In genomic region chr4:155573876-155574275, GRCm38 (mm10) we compare ENCODE assay signal across 29 mouse cellular contexts. TPM values are rescaled to one million over a fixed set of nuclear protein-coding genes. Genes with fewer than 3 reads are reported as not detected.
DNase-seq lines count a peak whose midpoint lies in the region; ATAC-seq and TF ChIP-seq lines count a peak whose summit lies in the region.
"Had no signal": no experiment of that assay in that cellular context is flagged by ENCODE, and none has a peak within 500 bp of the region (broad histone marks: within the 10 kb centered on the region; RNA-seq: fewer than 3 reads in every experiment).

No protein-coding gene starts in this region.

- TF ChIP-seq CTCF in intestine, postnatal 0 days (IDR thresholded peaks at IDR 0.05; ENCODE audit: low read depth) = no peak
- TF ChIP-seq CTCF in E14TG2a.4 (conservative IDR thresholded peaks at IDR 0.05; ENCODE audit: low read length) = no peak
- no peak for TF ChIP-seq CTCF in left cerebral cortex, adult 2 months (IDR thresholded peaks at IDR 0.05)

- 80% methylated on average over 9 of the region's 9 CpGs for WGBS in intestine, postnatal 0 days
- 85% methylated on average over 9 of the region's 9 CpGs for WGBS in intestine, embryonic 15.5 days
- WGBS in liver, embryonic 16.5 days (ENCODE audit: insufficient replicate concordance) = 71% methylated on average over 9 of the region's 9 CpGs

- no peak overlapping the region for H3K4me2 ChIP-seq in intestine, postnatal 0 days (replicated peaks; ENCODE audit: low read depth)
- no peak overlapping the region for H3K4me2 ChIP-seq in intestine, embryonic 15.5 days (replicated peaks)
- H3K4me2 ChIP-seq in liver, embryonic 16.5 days (ENCODE audit: low read depth, low read length) = no peak overlapping the region
- H3K4me2 ChIP-seq: heart, embryonic 15.5 days; limb, embryonic 15.5 days; lung, embryonic 15.5 days had no signal

- intact Hi-C loops in left cerebral cortex, adult 2 months (cut with DNase I) = no loop called here

- 0 out of 2 replicates have a peak, but pooled peaks cover 3% of the 10 kb centered on the region for H3K4me1 ChIP-seq in intestine, postnatal 0 days (replicated peaks; ENCODE audit: control insufficient read depth, insufficient read depth, low read length)
- H3K4me1 ChIP-seq in intestine, embryonic 15.5 days (replicated peaks) = peaks cover 6% of the 10 kb centered on the region
- H3K4me1 ChIP-seq in E14TG2a.4 (replicated peaks; ENCODE audit: low read depth, low read length) = peaks cover 74% of the 10 kb centered on the region
- H3K4me1 ChIP-seq in liver, embryonic 16.5 days (ENCODE audit: control insufficient read depth, low read depth, low read length) = peaks cover 22% of the 10 kb centered on the region
- H3K4me1 ChIP-seq: limb, embryonic 10.5 days; limb, embryonic 15.5 days; lung, embryonic 15.5 days had no signal

- H3K27me3 ChIP-seq in intestine, postnatal 0 days (replicated peaks; ENCODE audit: control insufficient read depth, insufficient read depth, low read length) = no peaks in the 10 kb centered on the region
- H3K27me3 ChIP-seq in intestine, embryonic 15.5 days (replicated peaks) = no peaks in the 10 kb centered on the region
- no peaks in the 10 kb centered on the region for H3K27me3 ChIP-seq in E14TG2a.4 (ENCODE audit: insufficient read depth, low read length)
- H3K27me3 ChIP-seq in liver, embryonic 16.5 days (ENCODE audit: control insufficient read depth, insufficient read depth, low read depth, low read length) = no peaks in the 10 kb centered on the region
- H3K27me3 ChIP-seq: CH12.LX; heart, embryonic 15.5 days; limb, embryonic 15.5 days; lung, embryonic 15.5 days had no signal

- peak; percentile 53 to 80 for DNase-seq in adrenal gland, adult (ENCODE audit: inconsistent age in 2 of 2, low spot score in 1 of 2)
- DNase-seq in adrenal gland, postnatal 10 days = no peak
- no peak for DNase-seq in left cerebral cortex, adult 2 months (ENCODE audit: extremely low spot score in 1 of 2, low spot score in 2 of 2)
- DNase-seq in T-cell, adult 2 months (ENCODE audit: low spot score) = no peak
- DNase-seq: adrenal gland, postnatal 25 days; cerebellum, adult 2 months; cerebellum, postnatal 14 days; kidney, adult 8-10 months; kidney, postnatal 4 days; layer of hippocampus, postnatal 36 days; right cerebral cortex, postnatal 25 days; thymus, postnatal 14 days had no signal

- no peaks in the 10 kb centered on the region for H3K9me3 ChIP-seq in intestine, postnatal 0 days (ENCODE audit: control insufficient read depth)
- H3K9me3 ChIP-seq in intestine, embryonic 15.5 days = no peaks in the 10 kb centered on the region
- H3K9me3 ChIP-seq in E14TG2a.4 (ENCODE audit: low read length) = no peaks in the 10 kb centered on the region
- no peaks in the 10 kb centered on the region for H3K9me3 ChIP-seq in liver, embryonic 16.5 days (replicated peaks; ENCODE audit: control insufficient read depth, low read length)
- H3K9me3 ChIP-seq: G1E; heart, embryonic 10.5 days; heart, embryonic 15.5 days; limb, embryonic 10.5 days; limb, embryonic 15.5 days; lung, embryonic 15.5 days; midbrain, embryonic 10.5 days had no signal

- ATAC-seq in intestine, postnatal 0 days = no peak
- no peak for ATAC-seq in intestine, embryonic 15.5 days
- ATAC-seq in liver, embryonic 16.5 days (ENCODE audit: low read depth) = 0 out of 2 replicates have a peak, but pooled peaks have one; percentile 15
- ATAC-seq: forebrain, embryonic 16.5 days; hindbrain, embryonic 16.5 days; midbrain, embryonic 16.5 days had no signal

- H3K4me3 ChIP-seq in intestine, postnatal 0 days (ENCODE audit: low read depth, low read length) = no peak overlapping the region
- H3K4me3 ChIP-seq in intestine, embryonic 15.5 days (replicated peaks) = no peak overlapping the region
- H3K4me3 ChIP-seq in E14TG2a.4 (replicated peaks; ENCODE audit: low read length) = 0 out of 2 replicates have a peak overlapping the region, but pooled peaks have one; percentile 3
- no peak overlapping the region for H3K4me3 ChIP-seq in liver, embryonic 16.5 days (ENCODE audit: low read depth, low read length)
- H3K4me3 ChIP-seq in left cerebral cortex, adult 2 months = no peak overlapping the region
- H3K4me3 ChIP-seq: erythroblast, embryonic 14.5 days; heart, embryonic 10.5 days; heart, embryonic 15.5 days; limb, embryonic 10.5 days; limb, embryonic 15.5 days; lung, embryonic 15.5 days; midbrain, embryonic 10.5 days had no signal

- 0 out of 2 replicates have a peak overlapping the region, but pooled peaks have one; percentile 3 for H3K27ac ChIP-seq in intestine, postnatal 0 days (ENCODE audit: low read depth, low read length)
- no peak overlapping the region for H3K27ac ChIP-seq in intestine, embryonic 15.5 days
- H3K27ac ChIP-seq in liver, embryonic 16.5 days (ENCODE audit: low read length) = no peak overlapping the region
- H3K27ac ChIP-seq in left cerebral cortex, adult 2 months = no peak overlapping the region
- H3K27ac ChIP-seq: heart, embryonic 10.5 days; heart, embryonic 15.5 days; kidney, postnatal 0 days; limb, embryonic 10.5 days; limb, embryonic 15.5 days; lung, embryonic 15.5 days; midbrain, embryonic 10.5 days had no signal

- peaks cover 11% of the 10 kb centered on the region for H3K36me3 ChIP-seq in intestine, postnatal 0 days (ENCODE audit: control insufficient read depth, insufficient read depth)
- peaks cover 7% of the 10 kb centered on the region; the same call in 1 of the 2 replicates for H3K36me3 ChIP-seq in intestine, embryonic 15.5 days
- H3K36me3 ChIP-seq in E14TG2a.4 (ENCODE audit: insufficient read depth, low read length) = peaks cover 26% of the 10 kb centered on the region
- no peaks in the 10 kb centered on the region; the same call in 1 of the 2 replicates for H3K36me3 ChIP-seq in liver, embryonic 16.5 days (ENCODE audit: control insufficient read depth, insufficient read depth)

- no peak overlapping the region for H3K9ac ChIP-seq in intestine, postnatal 0 days (ENCODE audit: low read depth, low read length)
- H3K9ac ChIP-seq in intestine, embryonic 15.5 days = no peak overlapping the region
- no peak overlapping the region for H3K9ac ChIP-seq in liver, embryonic 16.5 days (ENCODE audit: low read depth, low read length)
- H3K9ac ChIP-seq: heart, embryonic 15.5 days; limb, embryonic 15.5 days; lung, embryonic 15.5 days had no signal

RNA-seq across cellular contexts. Expression of gene Nadk, which starts 11.7 kb away (rescaled TPM):
- total RNA-seq in adrenal gland, postnatal 10 days (2021) = 100 to 1,000 TPM; 181 to 185 TPM
- 46.7 and 49.2 TPM in 2 replicates for polyA plus RNA-seq in intestine, postnatal 0 days (2015; fragmentation: Nextera tagmentation; extraction: Ambion mirVana)
- 91.6 and 93.4 TPM in 2 replicates for polyA plus RNA-seq in intestine, embryonic 15.5 days (2015; fragmentation: Nextera tagmentation; extraction: Ambion mirVana)
- 42.9 and 45.3 TPM in 2 replicates for polyA plus RNA-seq in liver, embryonic 16.5 days (2015; fragmentation: Nextera tagmentation; extraction: Ambion mirVana)
- 10 to 100 TPM; 55.9 to 58.2 TPM for total RNA-seq in left cerebral cortex, adult 2 months (2021)

RNA-seq across cellular contexts. Expression of gene Slc35e2, which starts 27.3 kb away (rescaled TPM):
- total RNA-seq in adrenal gland, postnatal 10 days (2021) = 10 to 100 TPM; 25.2 to 26.7 TPM
- polyA plus RNA-seq in intestine, postnatal 0 days (2015; fragmentation: Nextera tagmentation; extraction: Ambion mirVana) = 5.1 and 6.1 TPM in 2 replicates
- 7.0 and 7.2 TPM in 2 replicates for polyA plus RNA-seq in intestine, embryonic 15.5 days (2015; fragmentation: Nextera tagmentation; extraction: Ambion mirVana)
- polyA plus RNA-seq in liver, embryonic 16.5 days (2015; fragmentation: Nextera tagmentation; extraction: Ambion mirVana) = 5.6 and 6.4 TPM in 2 replicates
- 10 to 100 TPM; 47.3 to 50.5 TPM for total RNA-seq in left cerebral cortex, adult 2 months (2021)

RNA-seq across cellular contexts. Expression of gene Cdk11b, which starts 50.8 kb away (rescaled TPM):
- total RNA-seq in adrenal gland, postnatal 10 days (2021) = 10 to 100 TPM; 34.6 to 38.3 TPM
- polyA plus RNA-seq in intestine, postnatal 0 days (2015; fragmentation: Nextera tagmentation; extraction: Ambion mirVana) = 60.3 and 73.0 TPM in 2 replicates
- 50.2 and 53.9 TPM in 2 replicates for polyA plus RNA-seq in intestine, embryonic 15.5 days (2015; fragmentation: Nextera tagmentation; extraction: Ambion mirVana)
- 19.4 and 20.3 TPM in 2 replicates for polyA plus RNA-seq in liver, embryonic 16.5 days (2015; fragmentation: Nextera tagmentation; extraction: Ambion mirVana)
- total RNA-seq in left cerebral cortex, adult 2 months (2021) = 10 to 100 TPM; 46.8 to 56.0 TPM

Comparison
In these comparisons a context has a peak if more than half of its experiments do, and no peak if none do; other contexts are left out.
1. DNase-seq: peak in adrenal gland, adult (2 of 2); none in adrenal gland, postnatal 10 days (single experiment), left cerebral cortex, adult 2 months (0 of 2) and T-cell, adult 2 months (single experiment).